Mouse (Mus musculus) layer of hippocampus, adult 18-20 months (tissue): ENCODE measurements around the gene Card9. TPM values are rescaled to one million over a fixed set of nuclear protein-coding genes. Genes with fewer than 3 reads are reported as not detected.
A peak's percentile ranks its signal among the peaks of the same experiment; 100 is the strongest.
"Not testable (repeated sequence)": the region's sequence is repeated elsewhere in the genome, so short reads cannot be mapped to it uniquely, and the experiment has no call there.

Experiments used
- DNase-seq, 2 experiments: peaks; one replicate each; pipeline ENCODE4 v3.0.0; 2022; ENCODE audit warnings: low spot score in 2 of 2
- long read RNA-seq: library from polyadenylated mRNA; stranded (forward); transcript quantifications from one replicate; pipeline ENCODE4 v2.0.0, GENCODE M21; 2021
- total RNA-seq, 2 experiments: library from RNA; stranded (reverse); gene quantifications; 2 replicates each; pipeline ENCODE4 v1.2.3; 2021

Card9 gene
- 1 to 10 TPM; 1.5 to 3.5 TPM for total RNA-seq
- long read RNA-seq, partial matches to known transcripts: 0 of 2 reads
- long read RNA-seq, other reads (novel, unspliced or antisense): 1 of 2 reads

GRCm38 (mm10) chr2:26360772-26361171 is at the start of gene Card9:
TSS of gene Card9 (minus strand) at chr2:26360918.
- DNase-seq: no peak

- DNase-seq: no peak
Observed at GRCm38 (mm10) chr2:26410091-26410490, 49.4 kb upstream of the Card9 start.

DNA sequence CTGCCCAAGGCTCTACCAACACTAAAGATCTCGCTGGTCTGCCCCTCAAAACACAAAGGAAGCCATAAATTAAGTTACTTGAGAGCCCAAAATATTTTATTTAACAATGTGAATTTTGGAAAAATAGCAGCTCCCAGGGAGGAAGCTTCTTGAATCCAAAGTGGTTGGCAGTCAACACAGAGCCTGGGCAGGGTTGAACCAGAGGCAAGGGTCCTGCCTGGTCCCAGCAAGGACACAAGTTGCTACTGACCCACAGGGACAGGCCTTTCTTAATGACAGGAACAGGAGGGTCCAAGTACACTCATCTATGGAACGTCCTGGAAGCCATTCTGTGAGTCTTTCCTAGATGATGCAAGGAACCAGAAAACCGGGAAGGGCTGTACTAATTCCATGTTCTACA is 48.6 kb upstream of the Card9 start:
- no peak for DNase-seq

- DNase-seq: peak; percentile 91 to 96
Observed at GRCm38 (mm10) chr2:26408515-26409356, 48.0 kb upstream of the Card9 start, which contains the start of gene Inpp5e. TSS of gene Inpp5e (minus strand) at chr2:26409203.

- DNase-seq: no peak
Observed at GRCm38 (mm10) chr2:26403306-26403705, 42.6 kb upstream of the Card9 start.

- peak in 1 of 2 experiments; percentile 40 for DNase-seq
Observed at GRCm38 (mm10) chr2:26402265-26402664, 41.5 kb upstream of the Card9 start.

DNA sequence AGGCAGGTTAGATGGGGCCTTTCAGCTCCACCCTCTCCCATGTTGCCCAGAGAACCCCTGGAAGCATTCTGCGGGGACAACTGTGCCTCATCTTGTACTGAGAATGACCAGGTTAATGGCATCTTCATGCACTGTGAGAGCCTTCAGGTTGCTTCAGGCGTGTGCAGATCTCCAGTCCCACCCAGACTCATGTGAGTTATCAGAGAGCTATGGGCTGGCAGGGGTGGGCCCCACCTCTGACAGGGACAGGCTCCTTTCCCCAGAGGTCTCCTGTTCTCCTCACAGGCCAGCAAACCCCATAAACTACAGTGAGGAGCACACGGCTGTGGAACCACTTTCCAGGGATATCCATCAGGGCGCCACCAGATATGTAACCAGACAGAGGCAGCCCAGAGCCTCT is 40.3 kb upstream of the Card9 start:
- no peak for DNase-seq

DNA sequence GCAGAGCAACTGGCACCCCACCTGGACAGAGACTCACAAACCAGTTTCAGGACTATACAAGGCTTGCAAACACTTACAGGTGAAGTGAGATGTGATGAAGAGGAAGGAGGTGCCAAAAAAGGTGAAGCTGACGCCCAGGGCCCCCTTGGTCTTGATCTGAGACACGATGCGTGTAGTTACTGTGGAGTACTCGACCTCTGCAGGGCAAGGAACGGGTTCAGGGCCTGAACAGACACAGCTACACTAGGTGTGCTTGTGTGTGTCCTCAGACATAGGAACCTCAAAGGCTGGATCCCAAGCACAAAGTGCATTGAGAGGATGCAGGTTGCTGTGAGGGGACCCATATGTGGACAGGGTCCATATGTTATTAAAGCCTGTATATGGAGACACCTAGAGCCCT is 39.6 kb upstream of the Card9 start:
- DNase-seq: no peak

GRCm38 (mm10) chr2:26399647-26400046 is 38.9 kb upstream of the Card9 start:
- no peak for DNase-seq

GRCm38 (mm10) chr2:26398978-26399377 is 38.3 kb upstream of the Card9 start:
- DNase-seq: no peak

DNA sequence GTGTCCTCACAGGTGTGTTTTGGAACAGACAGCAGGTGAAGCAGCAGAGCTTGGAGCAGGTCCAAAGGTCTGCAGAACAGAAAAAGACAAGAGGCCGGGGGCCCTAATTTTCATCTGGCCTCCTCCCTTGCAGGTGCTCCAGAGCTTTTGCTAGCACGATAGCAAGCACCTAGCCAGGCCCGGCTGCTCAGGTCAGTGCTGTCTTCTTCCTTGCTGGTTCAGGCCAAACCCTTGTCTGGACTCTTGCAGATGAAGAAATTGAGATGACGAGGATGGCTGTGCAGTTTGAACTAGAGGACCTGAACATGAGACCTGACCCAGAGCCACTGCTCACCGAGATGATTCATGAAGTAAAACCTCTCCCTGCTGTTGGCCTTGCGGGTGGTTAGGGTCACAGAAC is 30.9 kb upstream of the Card9 start:
- DNase-seq: no peak

GRCm38 (mm10) chr2:26390954-26391353 is 30.2 kb upstream of the Card9 start:
- DNase-seq: no peak

GRCm38 (mm10) chr2:26389154-26389690 is 28.5 kb upstream of the Card9 start, which contains the start of the genes Entr1 and Pmpca:
TSS of gene Entr1 (minus strand) at chr2:26389316.
TSS of gene Pmpca (plus strand) at chr2:26389339.
- peak; percentile 86 for DNase-seq

GRCm38 (mm10) chr2:26388682-26389153 is 28.0 kb upstream of the Card9 start:
- DNase-seq: no peak

DNA sequence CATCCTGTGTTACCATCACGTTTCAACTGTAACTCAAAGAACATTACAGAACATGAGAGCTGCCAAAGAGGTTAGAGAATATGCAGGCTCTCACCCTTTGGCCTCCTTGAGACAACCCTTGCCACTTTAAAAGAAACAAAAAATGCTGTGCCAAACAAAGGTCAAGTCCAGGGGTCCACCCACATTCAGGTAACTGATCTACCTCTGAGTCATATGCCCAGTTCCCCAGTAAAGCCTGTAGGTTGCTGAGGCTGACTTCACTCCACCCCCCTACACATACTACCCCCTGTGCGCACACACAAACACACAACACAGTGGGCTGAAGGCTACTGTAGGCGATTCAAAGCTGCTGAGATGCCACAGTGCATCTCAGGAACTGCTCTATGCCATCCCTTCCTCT is 27.0 kb upstream of the Card9 start:
- DNase-seq: no peak

- DNase-seq: not testable (repeated sequence)
Observed at GRCm38 (mm10) chr2:26380871-26381270, 20.2 kb upstream of the Card9 start.

- DNase-seq: peak; percentile 79 to 88
Observed at GRCm38 (mm10) chr2:26380131-26380771, 19.5 kb upstream of the Card9 start, which contains the start of gene Snapc4. TSS of gene Snapc4 (minus strand) at chr2:26380653.

DNA sequence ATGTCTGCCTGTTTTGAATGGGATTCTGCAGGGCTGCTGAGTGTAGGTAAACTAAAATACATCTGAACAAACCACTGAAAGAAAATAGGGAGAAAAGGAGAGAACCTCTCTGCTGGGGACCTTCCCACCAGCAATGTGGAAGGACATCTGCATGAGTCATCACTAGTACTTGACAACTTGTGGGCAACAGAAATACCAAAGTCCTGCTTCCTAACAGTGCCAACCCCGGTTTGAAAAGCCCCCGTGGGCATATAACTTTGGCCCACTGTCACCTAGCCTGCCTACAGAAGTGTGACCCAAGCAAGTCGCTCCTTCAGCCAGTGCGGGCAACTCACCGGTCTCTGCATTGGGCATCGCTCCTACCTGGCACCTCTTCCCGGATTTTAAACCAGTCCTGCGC is 11.7 kb upstream of the Card9 start:
- DNase-seq: no peak

DNA sequence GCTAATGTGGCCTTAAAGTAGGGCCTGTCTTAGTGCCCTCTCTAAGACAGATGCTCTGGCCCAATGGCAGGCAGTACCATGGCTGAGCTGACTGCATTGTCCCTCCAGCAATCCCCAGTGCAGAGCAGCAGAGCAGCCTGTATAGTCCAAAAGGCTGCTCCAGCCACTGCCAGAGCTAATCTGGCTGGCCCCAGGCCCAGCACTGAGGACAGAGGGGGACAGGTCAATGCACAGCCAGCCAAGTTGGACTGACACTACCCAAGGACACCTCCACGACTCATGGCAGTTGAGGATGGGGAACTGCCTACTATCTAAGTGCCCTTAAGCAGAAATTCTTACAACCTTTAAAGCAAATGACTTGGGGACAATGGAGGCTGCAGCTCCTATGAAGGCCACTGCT is 7.9 kb upstream of the Card9 start:
- DNase-seq: no peak

DNA sequence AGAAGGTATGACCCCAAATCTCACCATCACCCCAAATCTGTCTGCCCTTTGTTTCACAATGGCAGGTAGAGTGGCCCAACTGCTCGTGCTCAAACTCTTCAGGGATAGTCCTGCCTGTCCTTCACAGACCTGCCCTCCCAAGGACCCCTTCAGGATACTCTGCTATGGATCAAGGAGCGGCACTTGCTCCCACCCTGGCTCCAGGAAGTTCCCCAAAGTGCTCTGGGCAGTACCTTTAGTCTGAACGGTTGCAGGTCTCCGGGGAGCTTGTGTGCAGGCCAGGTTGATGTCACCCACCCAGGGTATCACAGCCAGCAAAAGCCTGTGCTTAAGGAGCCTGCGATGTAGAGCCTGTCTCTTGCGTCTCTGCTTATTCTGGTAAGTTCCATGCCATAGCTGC is 7.2 kb upstream of the Card9 start:
- DNase-seq: no peak

DNA sequence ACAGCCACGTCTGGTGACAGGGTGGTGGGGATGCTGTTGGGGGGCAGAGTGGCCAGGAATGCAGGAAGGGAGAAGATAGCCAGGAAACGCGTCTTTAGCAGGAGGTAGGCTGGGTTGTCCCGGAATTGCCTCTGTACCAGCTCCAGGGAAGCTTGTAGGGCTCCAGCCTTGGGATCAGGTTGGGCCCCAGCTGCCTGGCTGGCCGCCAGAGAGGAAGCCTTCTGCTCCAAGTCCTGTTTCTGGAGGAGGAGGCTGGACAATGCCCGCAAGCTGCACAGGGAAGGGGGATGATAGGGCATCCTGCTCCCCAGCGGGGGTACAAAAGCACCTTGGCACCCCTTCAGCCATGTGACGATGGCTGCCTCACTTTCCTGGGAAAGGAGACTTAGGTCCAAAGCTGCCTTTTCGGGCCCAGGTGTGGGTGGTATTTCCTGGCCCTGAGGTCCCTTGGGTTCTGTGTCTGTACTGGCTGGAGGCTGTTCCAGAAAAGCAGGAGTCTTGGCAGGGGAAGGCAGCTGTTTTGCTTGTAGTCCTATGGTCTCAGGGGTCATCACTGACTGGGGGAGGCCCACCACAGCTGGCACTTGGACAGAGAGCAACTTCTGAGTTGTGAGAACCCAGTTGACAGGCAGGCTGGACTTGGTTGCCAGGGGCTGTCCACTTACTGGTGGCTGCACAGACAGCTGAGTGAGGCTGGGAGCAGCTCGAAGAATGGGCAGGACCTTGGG is 4.2 kb upstream of the Card9 start:
- DNase-seq: no peak
